Mouse (Mus musculus) lung, adult 2 months (tissue): ENCODE measurements around the gene Nphs2. TPM values are rescaled to one million over a fixed set of nuclear protein-coding genes. Genes with fewer than 3 reads are reported as not detected.
A peak's percentile ranks its signal among the peaks of the same experiment; 100 is the strongest.
"Not testable (repeated sequence)": the region's sequence is repeated elsewhere in the genome, so short reads cannot be mapped to it uniquely, and the experiment has no call there.

Experiments used
- DNase-seq: peaks from one replicate; pipeline ENCODE4 v3.0.0; 2022
- H3K4me1 ChIP-seq: fragments of 200-500 bp; 2 replicates; pipeline ENCODE4 v1.6.1; 2011; ENCODE audit warnings: low read length; ENCODE audit not compliant: control insufficient read depth, insufficient read depth
- H3K4me3 ChIP-seq: fragments of 200-500 bp; replicated peaks from 2 replicates; pipeline ENCODE3; 2011; ENCODE audit warnings: low read depth, mild to moderate bottlenecking, control low read depth, low read length; ENCODE audit errors: extremely low read depth
- CTCF ChIP-seq: fragments of 200-500 bp; IDR thresholded peaks from 2 replicates; pipeline ENCODE4 v1.5.1; 2011; ENCODE audit warnings: mild to moderate bottlenecking, low read length, control low read depth; ENCODE audit not compliant: insufficient read depth
- POLR2A ChIP-seq: fragments of 200-500 bp; IDR thresholded peaks from 2 replicates; pipeline ENCODE4 v1.6.1; 2011; ENCODE audit warnings: low read depth, mild to moderate bottlenecking, control low read depth, low read length, borderline replicate concordance; ENCODE audit errors: extremely low read depth
- WGBS: fragments of 180-500 bp; shearing (Covaris S2); methylation state at CpG from one replicate; pipeline ENCODE4 v1.1.7; 2018; 5-methylcytosine and 5-hydroxymethylcytosine counted together
- polyA plus RNA-seq: library from polyadenylated mRNA; depleted of rRNA; stranded (reverse); fragments of >200 nt; gene quantifications from 2 replicates; pipeline ENCODE4 v1.2.3, GENCODE M21; 2012

Nphs2 gene
- polyA plus RNA-seq, 1 experiment = 0.06 TPM

- no peak overlapping the region for H3K4me3 ChIP-seq
- H3K4me1 ChIP-seq = no peaks in the 10 kb centered on the region
- no peak for DNase-seq
- 73% methylated on average over 5 of the region's 5 CpGs for WGBS
- TF ChIP-seq CTCF (no peak), POLR2A (no peak)
Measured at GRCm38 (mm10) chr1:156285541-156285896, 25.0 kb upstream of the Nphs2 start.

- TF ChIP-seq CTCF (no peak), POLR2A (no peak)
- no peak overlapping the region for H3K4me3 ChIP-seq
- DNase-seq = no peak
- H3K4me1 ChIP-seq = no peaks in the 10 kb centered on the region
- 75% methylated on average over 9 of the region's 9 CpGs for WGBS
Measured at GRCm38 (mm10) chr1:156288556-156289221, 21.8 kb upstream of the Nphs2 start.

- 63% methylated on average over 10 of the region's 10 CpGs for WGBS
- DNase-seq, H3K4me1 ChIP-seq, H3K4me3 ChIP-seq: not testable (repeated sequence)
Measured at GRCm38 (mm10) chr1:156289222-156289587, 21.3 kb upstream of the Nphs2 start.

GRCm38 (mm10) chr1:156290016-156290415 lies 20.5 kb upstream of the Nphs2 start:
- Histone ChIP-seq H3K4me3 (no peak overlapping the region), H3K4me1 (no peaks in the 10 kb centered on the region)
- DNase-seq = no peak
- no peak for TF ChIP-seq CTCF
- TF ChIP-seq POLR2A = no peak
- WGBS = 92% methylated on average over 6 of the region's 6 CpGs

- peak within 1 kb of the TSS; percentile 55 for H3K4me3 ChIP-seq
- TF ChIP-seq CTCF (no peak), POLR2A (no peak)
- peak; percentile 28 for DNase-seq
- H3K4me1 ChIP-seq = 0 out of 2 replicates have a peak, but pooled peaks cover 3% of the 10 kb centered on the region
- WGBS = under 1% methylated on average over 85 of the region's 85 CpGs
Measured at GRCm38 (mm10) chr1:156302911-156303749, 7.4 kb upstream of the Nphs2 start, which contains the start of gene Tdrd5. TSS of gene Tdrd5 (minus strand) at chr1:156303664.

GRCm38 (mm10) chr1:156308595-156308994 lies 1.9 kb upstream of the Nphs2 start:
- no peak for DNase-seq
- WGBS = 38% methylated on average over 1 of the region's 1 CpGs
- TF ChIP-seq CTCF (no peak), POLR2A (no peak)
- no peaks in the 10 kb centered on the region for H3K4me1 ChIP-seq
- no peak overlapping the region for H3K4me3 ChIP-seq

GRCm38 (mm10) chr1:156323126-156323525 lies 12.6 kb downstream of the Nphs2 start:
- TF ChIP-seq CTCF = no peak
- TF ChIP-seq POLR2A = no peak
- DNase-seq = no peak
- Histone ChIP-seq H3K4me1 (no peaks in the 10 kb centered on the region), H3K4me3 (no peak overlapping the region)
- WGBS = 84% methylated on average over 9 of the region's 9 CpGs

GRCm38 (mm10) chr1:156340847-156341246 lies 30.3 kb downstream of the Nphs2 start:
- no peak overlapping the region for H3K4me3 ChIP-seq
- no peaks in the 10 kb centered on the region for H3K4me1 ChIP-seq
- DNase-seq = no peak
- no peak for TF ChIP-seq CTCF
- no peak for TF ChIP-seq POLR2A
- WGBS = 68% methylated on average over 4 of the region's 4 CpGs

- 61% methylated on average over 4 of the region's 4 CpGs for WGBS
- TF ChIP-seq POLR2A (no peak), CTCF (no peak)
- Histone ChIP-seq H3K4me1 (no peaks in the 10 kb centered on the region), H3K4me3 (no peak overlapping the region)
- no peak for DNase-seq
Measured at GRCm38 (mm10) chr1:156344433-156344832, 33.9 kb downstream of the Nphs2 start.

GRCm38 (mm10) chr1:156345633-156346032 lies 35.1 kb downstream of the Nphs2 start:
- 91% methylated on average over 4 of the region's 4 CpGs for WGBS
- TF ChIP-seq CTCF (no peak), POLR2A (no peak)
- H3K4me1 ChIP-seq = no peaks in the 10 kb centered on the region
- no peak for DNase-seq
- H3K4me3 ChIP-seq = no peak overlapping the region
